Mouse (Mus musculus): ENCODE data around the gene E2f4. TPM values are rescaled to one million over a fixed set of nuclear protein-coding genes. Genes with fewer than 3 reads are reported as not detected.
A peak's percentile ranks its signal among the peaks of the same experiment; 100 is the strongest.
"Not testable (repeated sequence)": the region's sequence is repeated elsewhere in the genome, so short reads cannot be mapped to it uniquely, and the experiment has no call there.

E2f4 gene
- total and polyA plus RNA-seq, 2 experiments from 2014 or later, result 28.3 to 39.2 TPM

- Histone ChIP-seq H3K27me3 (ENCODE audit: insufficient read depth, low read length) (no peaks in the 10 kb centered on the region), H3K4me3 (ENCODE audit: low read length) (peak overlapping the region; percentile 54), H3K4me2 (ENCODE audit: low read depth, low read length) (peak overlapping the region; percentile 72), H3K27ac (no peak overlapping the region), H3K9ac (replicated peaks; ENCODE audit: low read length) (peak overlapping the region; percentile 74; the same call in 1 of the 2 replicates), H3K4me1 (ENCODE audit: insufficient read depth, low read length) (peaks cover 18% of the 10 kb centered on the region; the same call in 1 of the 2 replicates), H3K9me3 (ENCODE audit: low read length) (no peaks in the 10 kb centered on the region), H3K36me3 (ENCODE audit: insufficient read depth, low read length) (no peaks in the 10 kb centered on the region)
- DNase-seq (ENCODE audit: low spot score) (no peak), ATAC-seq (no peak)
- WGBS, result 67% methylated on average over 5 of the region's 5 CpGs
- TF ChIP-seq CTCF (IDR thresholded peaks at IDR 0.05; ENCODE audit: low read depth), result no peak; the same call in 1 of the 2 replicates
Observed at GRCm38 (mm10) chr8:105288231-105288630, 9.2 kb upstream of the E2f4 start.

GRCm38 (mm10) chr8:105288958-105289732 is 8.3 kb upstream of the E2f4 start:
- Histone ChIP-seq H3K36me3 (ENCODE audit: insufficient read depth, low read length) (no peaks in the 10 kb centered on the region), H3K4me1 (ENCODE audit: insufficient read depth, low read length) (peaks cover 18% of the 10 kb centered on the region; the same call in 1 of the 2 replicates), H3K27me3 (ENCODE audit: insufficient read depth, low read length) (no peaks in the 10 kb centered on the region), H3K27ac (peak overlapping the region; percentile 94), H3K4me2 (ENCODE audit: low read depth, low read length) (peak overlapping the region; percentile 72), H3K4me3 (ENCODE audit: low read length) (peak overlapping the region; percentile 54), H3K9ac (replicated peaks; ENCODE audit: low read length) (peak overlapping the region; percentile 74), H3K9me3 (ENCODE audit: low read length) (no peaks in the 10 kb centered on the region)
- TF ChIP-seq CTCF (IDR thresholded peaks at IDR 0.05; ENCODE audit: low read depth), result peak; percentile 53
- 1% methylated on average over 53 of the region's 53 CpGs for WGBS
- DNase-seq (ENCODE audit: low spot score) (peak; percentile 99), ATAC-seq (peak; percentile 93)

DNA sequence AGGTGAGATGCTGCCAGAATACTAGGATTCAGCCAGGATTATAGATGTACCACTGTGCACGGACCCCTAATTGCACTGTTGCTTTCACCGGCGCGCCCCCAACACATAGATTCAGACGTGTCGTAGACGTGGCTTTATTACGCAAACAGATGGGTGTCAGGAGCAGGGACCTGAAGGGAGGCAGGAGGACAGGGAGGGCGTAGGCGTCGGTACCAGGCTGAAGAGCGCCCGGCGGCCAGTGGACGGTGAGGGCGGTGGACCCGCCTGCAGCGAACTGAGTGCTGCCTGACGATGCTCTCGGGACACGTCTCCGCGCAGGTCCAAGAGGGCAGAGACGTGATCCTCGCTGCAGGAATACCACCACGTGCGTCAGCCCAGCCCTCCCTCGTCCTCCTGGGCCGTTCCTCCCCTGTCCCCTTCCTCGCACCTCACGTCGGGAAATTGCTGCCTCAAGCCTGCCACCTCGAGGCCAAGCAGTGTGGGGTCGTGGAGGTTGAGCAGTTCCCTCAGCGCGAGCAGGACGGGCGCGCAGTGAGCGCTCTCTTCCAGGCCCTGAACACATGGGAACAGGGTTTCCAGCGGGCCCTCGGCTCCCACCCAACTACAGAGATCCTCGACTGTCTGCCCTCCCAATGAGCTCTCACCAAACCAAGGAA is 7.5 kb upstream of the E2f4 start, which contains the start of gene 4931428F04Rik:
4931428F04Rik (minus strand) TSS at position 60 of the 656 bp plus-strand sequence.
- Histone ChIP-seq H3K4me3 (ENCODE audit: low read length) (peak within 1 kb of the TSS; percentile 54), H3K36me3 (ENCODE audit: insufficient read depth, low read length) (no peaks in the 10 kb centered on the region), H3K9me3 (ENCODE audit: low read length) (no peaks in the 10 kb centered on the region), H3K9ac (replicated peaks; ENCODE audit: low read length) (peak within 1 kb of the TSS; percentile 74), H3K4me2 (ENCODE audit: low read depth, low read length) (peak within 1 kb of the TSS; percentile 72), H3K27ac (peak within 1 kb of the TSS; percentile 94), H3K4me1 (ENCODE audit: insufficient read depth, low read length) (peaks cover 18% of the 10 kb centered on the region; the same call in 1 of the 2 replicates), H3K27me3 (ENCODE audit: insufficient read depth, low read length) (no peaks in the 10 kb centered on the region)
- DNase-seq (ENCODE audit: low spot score), result peak; percentile 69
- WGBS, result 1% methylated on average over 43 of the region's 43 CpGs
- peak; percentile 16 for ATAC-seq
- TF ChIP-seq CTCF (IDR thresholded peaks at IDR 0.05; ENCODE audit: low read depth), result peak; percentile 76

DNA sequence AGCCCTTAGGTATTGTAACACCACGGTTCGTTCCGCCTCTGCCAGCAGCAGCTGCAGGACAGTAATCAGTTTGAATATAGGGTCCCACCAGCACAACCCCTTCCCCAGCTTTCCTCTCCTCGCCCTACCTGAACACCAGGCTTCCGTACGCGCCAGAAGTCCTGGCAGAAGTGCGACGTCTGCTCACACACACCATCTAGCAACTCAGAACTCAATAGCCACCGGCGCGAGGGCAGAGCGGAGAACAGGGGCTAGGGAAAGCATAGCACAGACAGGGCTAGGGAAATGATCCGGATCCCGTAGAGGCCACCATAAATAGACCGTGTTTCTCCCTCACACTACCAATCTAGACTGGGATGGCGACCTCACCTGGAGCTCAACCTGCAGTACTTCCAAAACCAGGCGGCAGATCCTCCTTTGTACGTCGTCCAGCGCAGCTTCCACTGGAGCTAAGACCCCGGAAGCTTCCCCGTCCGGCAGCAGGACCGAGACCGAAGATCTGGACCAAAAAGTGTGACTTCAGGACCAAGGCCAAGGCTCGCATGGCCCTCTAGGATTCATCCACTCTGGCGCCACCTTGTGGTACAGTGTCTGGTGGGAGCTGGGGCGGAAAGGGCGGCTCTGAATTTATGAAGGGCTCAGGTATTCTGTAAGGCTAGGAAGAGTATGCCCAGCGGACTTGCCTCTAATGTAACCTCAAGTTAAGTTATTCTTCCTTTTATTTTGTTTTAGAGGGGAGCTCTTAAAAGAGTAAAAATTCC is 6.7 kb upstream of the E2f4 start:
- Histone ChIP-seq H3K4me1 (ENCODE audit: insufficient read depth, low read length) (peaks cover 14% of the 10 kb centered on the region; the same call in 1 of the 2 replicates), H3K4me3 (ENCODE audit: low read length) (peak overlapping the region; percentile 54), H3K27me3 (ENCODE audit: insufficient read depth, low read length) (no peaks in the 10 kb centered on the region), H3K9me3 (ENCODE audit: low read length) (no peaks in the 10 kb centered on the region), H3K36me3 (ENCODE audit: insufficient read depth, low read length) (no peaks in the 10 kb centered on the region), H3K9ac (replicated peaks; ENCODE audit: low read length) (no peak overlapping the region), H3K4me2 (ENCODE audit: low read depth, low read length) (peak overlapping the region; percentile 72), H3K27ac (no peak overlapping the region)
- TF ChIP-seq CTCF (IDR thresholded peaks at IDR 0.05; ENCODE audit: low read depth), result peak; percentile 92
- 4% methylated on average over 31 of the region's 31 CpGs for WGBS
- ATAC-seq, result no peak
- DNase-seq (ENCODE audit: low spot score), result peak; percentile 90

GRCm38 (mm10) chr8:105291364-105291763 is 6.1 kb upstream of the E2f4 start:
- H3K4me1 ChIP-seq (ENCODE audit: insufficient read depth, low read length), result peaks cover 11% of the 10 kb centered on the region; the same call in 1 of the 2 replicates
- H3K27me3 ChIP-seq (ENCODE audit: insufficient read depth, low read length); H3K4me3 ChIP-seq (ENCODE audit: low read length); H3K36me3 ChIP-seq (ENCODE audit: insufficient read depth, low read length); H3K27ac ChIP-seq; H3K9me3 ChIP-seq (ENCODE audit: low read length); ATAC-seq; H3K9ac ChIP-seq (replicated peaks; ENCODE audit: low read length); DNase-seq (ENCODE audit: low spot score); H3K4me2 ChIP-seq (ENCODE audit: low read depth, low read length): not testable (repeated sequence)
- 85% methylated on average over 8 of the region's 8 CpGs for WGBS

- H3K27ac ChIP-seq; H3K4me1 ChIP-seq (ENCODE audit: insufficient read depth, low read length); H3K9ac ChIP-seq (replicated peaks; ENCODE audit: low read length); H3K4me3 ChIP-seq (ENCODE audit: low read length); H3K9me3 ChIP-seq (ENCODE audit: low read length); H3K4me2 ChIP-seq (ENCODE audit: low read depth, low read length); ATAC-seq; DNase-seq (ENCODE audit: low spot score); H3K27me3 ChIP-seq (ENCODE audit: insufficient read depth, low read length); H3K36me3 ChIP-seq (ENCODE audit: insufficient read depth, low read length): not testable (repeated sequence)
- 70% methylated on average over 3 of the region's 3 CpGs for WGBS
- peak; percentile 24; the same call in 1 of the 2 replicates for TF ChIP-seq CTCF (IDR thresholded peaks at IDR 0.05; ENCODE audit: low read depth)
Observed at GRCm38 (mm10) chr8:105291802-105292201, 5.7 kb upstream of the E2f4 start.
